Mouse (Mus musculus): Measurements from ENCODE around the gene Foxp4. TPM values are rescaled to one million over a fixed set of nuclear protein-coding genes. Genes with fewer than 3 reads are reported as not detected.

The Foxp4 gene
- polyA plus RNA-seq, 1 experiment from 2014 or later: 28.1 TPM

Other genes starting within 250 kb of the Foxp4 start
- 378 and 379 TPM in 2 replicates for gene Tomm6, start 236.3 kb downstream of the Foxp4 start, polyA plus RNA-seq (2016; fragmentation: Nextera tagmentation; extraction: Ambion mirVana)
- 7.3 and 8.3 TPM in 2 replicates for gene Frs3, start 235.6 kb downstream of the Foxp4 start, polyA plus RNA-seq (2016; fragmentation: Nextera tagmentation; extraction: Ambion mirVana)
- gene Gm21981, start 230.2 kb downstream of the Foxp4 start, polyA plus RNA-seq (2016; fragmentation: Nextera tagmentation; extraction: Ambion mirVana): 0.21 and 0.24 TPM in 2 replicates
- 0.35 TPM in 1 of 2 replicates, not detected in the other for gene Prickle4, start 229.9 kb downstream of the Foxp4 start, polyA plus RNA-seq (2016; fragmentation: Nextera tagmentation; extraction: Ambion mirVana)
- gene Pgc, start 197.8 kb downstream of the Foxp4 start, polyA plus RNA-seq (2016; fragmentation: Nextera tagmentation; extraction: Ambion mirVana): 0.10 TPM in 1 of 2 replicates, not detected in the other
- 2.3 and 2.9 TPM in 2 replicates for gene Tfeb, start 187.6 kb downstream of the Foxp4 start, polyA plus RNA-seq (2016; fragmentation: Nextera tagmentation; extraction: Ambion mirVana)
- 21.0 and 25.1 TPM in 2 replicates for gene Mdfi, start 90.0 kb downstream of the Foxp4 start, polyA plus RNA-seq (2016; fragmentation: Nextera tagmentation; extraction: Ambion mirVana)
- not detected in 2 replicates for gene 1700122O11Rik, start 113.6 kb upstream of the Foxp4 start, polyA plus RNA-seq (2016; fragmentation: Nextera tagmentation; extraction: Ambion mirVana)
- not detected in 2 replicates for gene 1700067P10Rik, start 164.7 kb upstream of the Foxp4 start, polyA plus RNA-seq (2016; fragmentation: Nextera tagmentation; extraction: Ambion mirVana)
- not detected in 2 replicates for gene 9830107B12Rik, start 221.6 kb upstream of the Foxp4 start, polyA plus RNA-seq (2016; fragmentation: Nextera tagmentation; extraction: Ambion mirVana)
- not detected in 2 replicates for gene A530064D06Rik, start 242.6 kb upstream of the Foxp4 start, polyA plus RNA-seq (2016; fragmentation: Nextera tagmentation; extraction: Ambion mirVana)

Measured in embryonic facial prominence, embryonic 10.5 days (tissue).